Mouse (Mus musculus): ENCODE measurements at regions not wholly inside any gene's neighbourhood (a gene's known extent, or its start where the extent isn't known, plus 50 kb on each side); places are given as distances from the start of the nearest gene placed in this dataset.
A peak's percentile ranks its signal among the peaks of the same experiment; 100 is the strongest.

DNA sequence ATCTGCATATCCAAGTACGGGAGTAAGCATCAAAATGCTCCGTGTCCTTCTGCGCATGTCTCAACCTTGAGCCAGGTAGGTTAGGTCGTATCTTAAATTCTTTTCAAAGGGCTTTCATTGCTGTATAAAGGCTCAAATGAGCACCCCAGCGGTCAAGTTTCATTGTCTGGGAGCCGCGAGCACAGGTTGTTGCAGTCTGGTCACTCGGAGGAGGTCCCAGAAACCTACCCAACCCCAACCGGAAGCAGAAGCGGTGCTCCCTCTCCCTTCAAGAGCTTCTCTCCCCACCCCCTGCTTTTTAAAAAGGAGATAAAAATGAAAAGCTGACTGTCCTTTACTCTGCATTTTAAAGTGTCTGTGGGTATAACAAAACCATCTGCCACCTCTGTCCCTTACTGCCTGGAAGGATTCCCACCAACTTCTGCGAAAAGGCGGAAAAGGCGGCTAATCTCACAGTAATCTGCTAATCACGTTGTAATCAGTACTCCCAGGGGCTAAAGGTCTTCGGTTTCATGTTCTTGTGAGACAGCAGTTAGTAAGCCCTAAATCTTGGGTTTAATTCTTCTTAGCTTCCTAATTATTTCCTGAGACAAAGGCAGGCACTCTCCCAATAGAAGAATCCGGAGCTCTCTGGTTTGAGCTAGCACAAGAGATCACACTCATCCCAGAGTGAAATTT, 2081.0 kb downstream of the A830018L16Rik start:
- peak; percentile 17 for DNase-seq (ENCODE audit: extremely low spot score, low spot score)
- peaks cover 9% of the 10 kb centered on the region for H3K4me1 ChIP-seq
- 18% methylated on average over 16 of the region's 16 CpGs for WGBS
- H3K36me3 ChIP-seq (replicated peaks) = no peaks in the 10 kb centered on the region
- no peaks in the 10 kb centered on the region for H3K9me3 ChIP-seq
- H3K27ac ChIP-seq = 0 out of 2 replicates have a peak overlapping the region, but pooled peaks have one; percentile 20
- H3K27me3 ChIP-seq (ENCODE audit: poor library complexity, severe bottlenecking) = peaks cover 30% of the 10 kb centered on the region
- H3K4me3 ChIP-seq = peak overlapping the region; percentile 42

DNA sequence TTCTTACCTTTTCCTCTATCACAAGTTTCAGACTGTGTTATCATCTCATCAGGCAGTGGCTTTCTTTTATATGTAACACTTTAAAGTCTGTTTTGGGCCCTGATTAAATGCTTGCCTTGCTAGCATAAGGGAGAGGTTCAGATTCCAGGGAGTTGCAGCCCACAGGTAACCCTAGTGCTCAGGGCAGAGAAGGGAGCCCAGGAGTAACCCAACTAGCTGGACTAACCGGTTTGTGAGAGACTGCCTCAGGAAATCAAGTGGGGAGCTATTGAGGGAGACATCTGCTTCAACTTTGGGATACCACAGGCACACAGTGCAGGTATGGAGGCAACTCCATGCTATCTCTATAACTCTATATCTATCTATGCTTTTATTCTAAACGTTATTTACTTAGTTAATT, 2082.5 kb downstream of the A830018L16Rik start:
- H3K9me3 ChIP-seq = no peaks in the 10 kb centered on the region
- H3K27ac ChIP-seq = no peak overlapping the region
- H3K4me3 ChIP-seq = no peak overlapping the region
- WGBS = 17% methylated on average over 2 of the region's 2 CpGs
- no peak for DNase-seq (ENCODE audit: extremely low spot score, low spot score)
- peaks cover 30% of the 10 kb centered on the region for H3K27me3 ChIP-seq (ENCODE audit: poor library complexity, severe bottlenecking)
- H3K4me1 ChIP-seq = peaks cover 9% of the 10 kb centered on the region
- no peaks in the 10 kb centered on the region for H3K36me3 ChIP-seq (replicated peaks)

- no peaks in the 10 kb centered on the region for H3K9me3 ChIP-seq
- 23% methylated on average over 5 of the region's 5 CpGs for WGBS
- H3K4me3 ChIP-seq = no peak overlapping the region
- peaks cover 8% of the 10 kb centered on the region for H3K27me3 ChIP-seq (ENCODE audit: poor library complexity, severe bottlenecking)
- H3K4me1 ChIP-seq = no peaks in the 10 kb centered on the region
- no peaks in the 10 kb centered on the region for H3K36me3 ChIP-seq (replicated peaks)
- DNase-seq (ENCODE audit: extremely low spot score, low spot score) = peak; percentile 30
- H3K27ac ChIP-seq = no peak overlapping the region
Observed at GRCm38 (mm10) chr1:13500456-13500855, 2086.6 kb downstream of the A830018L16Rik start.

DNA sequence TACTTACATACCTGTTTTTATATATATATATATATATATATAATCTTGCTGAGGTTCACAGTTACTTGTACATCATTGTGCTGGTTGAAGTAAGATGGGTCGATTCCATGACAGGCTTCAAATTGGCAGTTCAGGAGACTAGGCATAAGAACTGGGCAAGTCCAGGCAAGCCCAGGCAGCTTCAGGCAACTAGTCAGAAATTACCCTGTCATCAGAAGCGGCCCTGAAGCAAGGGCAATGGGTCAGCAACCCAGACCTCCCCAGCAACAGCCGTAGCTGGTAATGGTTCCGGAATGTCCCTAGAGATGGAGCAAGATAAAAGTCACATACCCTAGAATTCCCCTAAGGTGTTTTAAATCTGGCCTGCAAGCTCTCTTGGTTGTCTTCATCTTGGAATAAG, 2088.0 kb downstream of the A830018L16Rik start:
- Histone ChIP-seq H3K36me3 (replicated peaks) (no peaks in the 10 kb centered on the region), H3K9me3 (no peaks in the 10 kb centered on the region), H3K4me3 (no peak overlapping the region), H3K27ac (no peak overlapping the region), H3K4me1 (no peaks in the 10 kb centered on the region), H3K27me3 (ENCODE audit: poor library complexity, severe bottlenecking) (no peaks in the 10 kb centered on the region; the same call in 1 of the 2 replicates)
- 81% methylated on average over 4 of the region's 4 CpGs for WGBS
- DNase-seq (ENCODE audit: extremely low spot score, low spot score) = no peak

- 94% methylated on average over 11 of the region's 11 CpGs for WGBS
- no peak for DNase-seq (ENCODE audit: extremely low spot score, low spot score)
- H3K9me3 ChIP-seq = peaks cover 17% of the 10 kb centered on the region
- no peaks in the 10 kb centered on the region for H3K4me1 ChIP-seq
- H3K27ac ChIP-seq = no peak overlapping the region
- H3K4me3 ChIP-seq = no peak overlapping the region
- H3K27me3 ChIP-seq (ENCODE audit: poor library complexity, severe bottlenecking) = no peaks in the 10 kb centered on the region
- H3K36me3 ChIP-seq (replicated peaks) = no peaks in the 10 kb centered on the region
Observed at GRCm38 (mm10) chr1:13513761-13514160, 2099.9 kb downstream of the A830018L16Rik start.
